13 mouse cellular contexts compared by ENCODE assay signal in the genomic region with DNA sequence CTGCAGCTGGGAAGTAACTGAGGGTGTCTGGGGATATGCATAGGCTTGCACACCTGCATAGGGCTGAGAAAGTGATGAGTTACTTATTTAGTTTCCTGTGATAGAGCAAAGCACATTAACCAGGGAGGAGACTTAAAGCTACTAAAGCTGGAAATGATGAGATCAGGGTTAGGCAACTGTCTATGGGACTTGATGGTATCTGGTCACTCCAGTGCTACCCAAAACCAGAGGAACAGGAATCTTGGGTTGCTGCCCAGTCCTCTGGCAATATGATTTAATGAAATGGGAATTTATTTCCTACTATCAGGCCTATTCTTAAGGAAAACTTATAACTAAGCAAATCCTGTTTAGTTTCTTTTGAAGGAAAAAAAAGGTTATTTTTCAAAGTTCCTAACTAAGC.
"Had no signal": no experiment of that assay in that cellular context is flagged by ENCODE, and none has a peak within 500 bp of the region (broad histone marks: within the 10 kb centered on the region; RNA-seq: fewer than 3 reads in every experiment).

No protein-coding gene starts in this region.

- H3K27me3 ChIP-seq: kidney, embryonic 15.5 days; liver, embryonic 13.5 days; megakaryocyte, embryonic 14.5 days; midbrain, embryonic 13.5 days had no signal

- H3K4me2 ChIP-seq: kidney, embryonic 15.5 days; liver, embryonic 13.5 days; lung, embryonic 14.5 days; midbrain, embryonic 13.5 days had no signal

- H3K9ac ChIP-seq: kidney, embryonic 15.5 days; liver, embryonic 13.5 days; lung, embryonic 14.5 days; midbrain, embryonic 13.5 days had no signal

- DNase-seq: kidney, adult 8-10 months; kidney, postnatal 14 days; kidney, postnatal 4 days; liver, embryonic 13.5 days; lung, embryonic 14.5 days; thymus, postnatal 25 days had no signal

- ATAC-seq: intestine, embryonic 16.5 days; lung, postnatal 0 days; midbrain, embryonic 13.5 days; midbrain, embryonic 16.5 days had no signal

- H3K4me1 ChIP-seq: kidney, embryonic 15.5 days; midbrain, embryonic 10.5 days; midbrain, embryonic 13.5 days had no signal

- H3K27ac ChIP-seq: kidney, embryonic 15.5 days; liver, embryonic 13.5 days; midbrain, embryonic 10.5 days; midbrain, embryonic 13.5 days had no signal

- H3K4me3 ChIP-seq: kidney, embryonic 15.5 days; liver, embryonic 13.5 days; megakaryocyte, embryonic 14.5 days; midbrain, embryonic 10.5 days; midbrain, embryonic 13.5 days had no signal

- H3K9me3 ChIP-seq: kidney, embryonic 15.5 days; liver, embryonic 13.5 days; megakaryocyte, embryonic 14.5 days; midbrain, embryonic 10.5 days; midbrain, embryonic 13.5 days had no signal
